Mouse (Mus musculus) forebrain, embryonic 16.5 days (tissue): ENCODE results near the gene Zc3h10. TPM values are rescaled to one million over a fixed set of nuclear protein-coding genes. Genes with fewer than 3 reads are reported as not detected.

Experiments used
- ATAC-seq: fragments of 200-750 bp; cut with Nextera tagmentation; 2 replicates; pipeline ENCODE4 v1.8.0; 2017; ENCODE audit warnings: mild to moderate bottlenecking, moderate library complexity
- H3K27ac ChIP-seq: fragments of 300-500 bp; sonication (generic); 2 replicates; pipeline ENCODE4 v1.5.1; 2014; ENCODE audit warnings: low read length, control low read depth
- H3K27me3 ChIP-seq: fragments of 300-500 bp; sonication (generic); replicated peaks from 2 replicates; pipeline ENCODE4 v1.6.1; 2014; ENCODE audit warnings: low read length; ENCODE audit not compliant: control insufficient read depth, insufficient read depth
- H3K36me3 ChIP-seq: fragments of 300-500 bp; sonication (generic); 2 replicates; pipeline ENCODE4 v1.6.1; 2014; ENCODE audit not compliant: control insufficient read depth, insufficient read depth
- H3K4me1 ChIP-seq: fragments of 300-500 bp; sonication (generic); replicated peaks from 2 replicates; pipeline ENCODE4 v1.6.1; 2014; ENCODE audit warnings: low read length; ENCODE audit not compliant: control insufficient read depth, insufficient read depth
- H3K4me2 ChIP-seq: fragments of 300-500 bp; sonication (generic); 2 replicates; pipeline ENCODE4 v1.6.1; 2014; ENCODE audit warnings: mild to moderate bottlenecking, low read length, control low read depth
- H3K4me3 ChIP-seq: fragments of 300-500 bp; sonication (generic); replicated peaks from 2 replicates; pipeline ENCODE4 v1.5.1; 2014; ENCODE audit warnings: mild to moderate bottlenecking, low read length, control low read depth
- H3K9ac ChIP-seq: fragments of 300-500 bp; sonication (generic); replicated peaks from 2 replicates; pipeline ENCODE4 v1.6.1; 2014; ENCODE audit warnings: low read depth, low read length, control low read depth
- H3K9me3 ChIP-seq: fragments of 300-500 bp; sonication (generic); 2 replicates; pipeline ENCODE4 v1.6.1; 2016; ENCODE audit warnings: low read length; ENCODE audit not compliant: control insufficient read depth
- WGBS: fragments of 180-500 bp; shearing (Covaris S2); extraction: QIAGEN DNeasy Blood & Tissue Kit; methylation state at CpG from one replicate; pipeline ENCODE4 v1.1.7; 2014; 5-methylcytosine and 5-hydroxymethylcytosine counted together
- polyA plus RNA-seq: library from polyadenylated mRNA; unstranded; fragments of >200 nt; fragmentation: Nextera tagmentation; extraction: Ambion mirVana; gene quantifications from 2 replicates; pipeline ENCODE4 v1.2.1, GENCODE M21; 2015

Zc3h10 gene
- polyA plus RNA-seq, 1 experiment from 2014 or later: 20.9 TPM

- Histone ChIP-seq H3K4me1 (peaks cover 6% of the 10 kb centered on the region; the same call in 1 of the 2 replicates), H3K36me3 (no peaks in the 10 kb centered on the region), H3K27ac (no peak overlapping the region), H3K4me3 (no peak overlapping the region), H3K27me3 (no peaks in the 10 kb centered on the region), H3K9ac (no peak overlapping the region), H3K4me2 (no peak overlapping the region), H3K9me3 (no peaks in the 10 kb centered on the region)
- no peak for ATAC-seq
- 84% methylated on average over 2 of the region's 2 CpGs for WGBS
Measured at GRCm38 (mm10) chr10:128535206-128535605, 12.4 kb downstream of the Zc3h10 start.

- no peaks in the 10 kb centered on the region for H3K9me3 ChIP-seq
- H3K27ac ChIP-seq: no peak overlapping the region
- no peaks in the 10 kb centered on the region for H3K36me3 ChIP-seq
- H3K4me3 ChIP-seq: peak overlapping the region; percentile 77
- H3K9ac ChIP-seq: peak overlapping the region; percentile 71
- ATAC-seq: no peak
- H3K4me1 ChIP-seq: peaks cover 19% of the 10 kb centered on the region
- H3K27me3 ChIP-seq: peaks cover 4% of the 10 kb centered on the region; the same call in 1 of the 2 replicates
- 31% methylated on average over 28 of the region's 28 CpGs for WGBS
- peak overlapping the region; percentile 100 for H3K4me2 ChIP-seq
Measured at GRCm38 (mm10) chr10:128526366-128527356, 20.9 kb downstream of the Zc3h10 start.

- Histone ChIP-seq H3K9ac (peak within 1 kb of the TSS; percentile 71), H3K4me2 (peak within 1 kb of the TSS; percentile 100), H3K36me3 (no peaks in the 10 kb centered on the region), H3K4me1 (peaks cover 19% of the 10 kb centered on the region), H3K27ac (peak within 1 kb of the TSS; percentile 23; the same call in 1 of the 2 replicates), H3K4me3 (peak within 1 kb of the TSS; percentile 77), H3K9me3 (no peaks in the 10 kb centered on the region), H3K27me3 (peaks cover 4% of the 10 kb centered on the region; the same call in 1 of the 2 replicates)
- WGBS: 0% methylated on average over 37 of the region's 37 CpGs
- ATAC-seq: peak; percentile 97
Measured at GRCm38 (mm10) chr10:128525671-128526308, 21.8 kb downstream of the Zc3h10 start, which contains the start of gene Esyt1. Esyt1 (minus strand) TSS chr10:128525871.

- Histone ChIP-seq H3K4me2 (peak overlapping the region; percentile 100), H3K4me1 (peaks cover 19% of the 10 kb centered on the region), H3K27ac (peak overlapping the region; percentile 23; the same call in 1 of the 2 replicates), H3K36me3 (no peaks in the 10 kb centered on the region), H3K27me3 (peaks cover 4% of the 10 kb centered on the region; the same call in 1 of the 2 replicates), H3K4me3 (peak overlapping the region; percentile 77), H3K9me3 (no peaks in the 10 kb centered on the region), H3K9ac (peak overlapping the region; percentile 71)
- WGBS: under 1% methylated on average over 58 of the region's 58 CpGs
- ATAC-seq: peak; percentile 34
Measured at GRCm38 (mm10) chr10:128524732-128525662, 22.6 kb downstream of the Zc3h10 start.

GRCm38 (mm10) chr10:128524111-128524731 is 23.4 kb downstream of the Zc3h10 start:
- Histone ChIP-seq H3K4me2 (peak overlapping the region; percentile 100), H3K36me3 (no peaks in the 10 kb centered on the region), H3K4me1 (peaks cover 19% of the 10 kb centered on the region), H3K9ac (no peak overlapping the region), H3K4me3 (peak overlapping the region; percentile 77), H3K27ac (no peak overlapping the region), H3K27me3 (peaks cover 4% of the 10 kb centered on the region; the same call in 1 of the 2 replicates), H3K9me3 (no peaks in the 10 kb centered on the region)
- no peak for ATAC-seq
- 13% methylated on average over 11 of the region's 11 CpGs for WGBS

- peaks cover 5% of the 10 kb centered on the region; the same call in 1 of the 2 replicates for H3K27me3 ChIP-seq
- H3K9ac ChIP-seq: no peak overlapping the region
- peaks cover 19% of the 10 kb centered on the region for H3K4me1 ChIP-seq
- no peak overlapping the region for H3K4me3 ChIP-seq
- 79% methylated on average over 6 of the region's 6 CpGs for WGBS
- H3K27ac ChIP-seq: no peak overlapping the region
- no peak for ATAC-seq
- H3K9me3 ChIP-seq: no peaks in the 10 kb centered on the region
- H3K4me2 ChIP-seq: no peak overlapping the region
- no peaks in the 10 kb centered on the region for H3K36me3 ChIP-seq
Measured at GRCm38 (mm10) chr10:128522351-128522750, 25.2 kb downstream of the Zc3h10 start.

- H3K36me3 ChIP-seq: no peaks in the 10 kb centered on the region
- H3K4me3 ChIP-seq: no peak overlapping the region
- H3K4me2 ChIP-seq: no peak overlapping the region
- peaks cover 12% of the 10 kb centered on the region for H3K4me1 ChIP-seq
- no peak for ATAC-seq
- H3K27me3 ChIP-seq: peaks cover 10% of the 10 kb centered on the region
- H3K27ac ChIP-seq: no peak overlapping the region
- H3K9ac ChIP-seq: no peak overlapping the region
- no peaks in the 10 kb centered on the region for H3K9me3 ChIP-seq
- WGBS: 85% methylated on average over 16 of the region's 16 CpGs
Measured at GRCm38 (mm10) chr10:128520591-128520990, 27.0 kb downstream of the Zc3h10 start.

- no peaks in the 10 kb centered on the region for H3K9me3 ChIP-seq
- ATAC-seq: no peak
Measured at GRCm38 (mm10) chr10:128518833-128519232, 28.7 kb downstream of the Zc3h10 start.

More at GRCm38 (mm10) chr10:128518833-128519232, 28.7 kb downstream of the Zc3h10 start:
- Histone ChIP-seq H3K4me2 (no peak overlapping the region), H3K27me3 (peaks cover 10% of the 10 kb centered on the region; the same call in 1 of the 2 replicates), H3K36me3 (no peaks in the 10 kb centered on the region), H3K27ac (no peak overlapping the region), H3K9ac (no peak overlapping the region), H3K4me3 (no peak overlapping the region), H3K4me1 (no peaks in the 10 kb centered on the region)
- WGBS: 64% methylated on average over 7 of the region's 7 CpGs
